Mouse (Mus musculus) lung, postnatal 0 days (tissue): ENCODE data around the gene Nat8f5.
"Not testable (repeated sequence)": the region's sequence is repeated elsewhere in the genome, so short reads cannot be mapped to it uniquely, and the experiment has no call there.

Source experiments
- CTCF ChIP-seq: IDR thresholded peaks from 2 replicates; pipeline ENCODE4 v1.5.1; 2016; ENCODE audit warnings: antibody characterized with exemption, mild to moderate bottlenecking
- EP300 ChIP-seq: IDR thresholded peaks from 2 replicates; pipeline ENCODE4 v1.6.1; 2016; ENCODE audit warnings: antibody characterized with exemption, mild to moderate bottlenecking, control low read depth

- not testable (repeated sequence) for TF ChIP-seq CTCF, EP300
Measured at GRCm38 (mm10) chr6:85836098-85836497, 15.3 kb upstream of the Nat8f5 start.
